Mouse (Mus musculus) stomach, postnatal 0 days (tissue): Measurements from ENCODE around the gene Tango6.

ENCODE experiments used
- CTCF ChIP-seq: IDR thresholded peaks from 2 replicates; pipeline ENCODE4 v1.5.1; 2016; ENCODE audit warnings: antibody characterized with exemption, low read depth, mild to moderate bottlenecking, moderate library complexity
- EP300 ChIP-seq: optimal IDR thresholded peaks from 2 replicates; pipeline ENCODE3; 2016; ENCODE audit warnings: antibody characterized with exemption

DNA sequence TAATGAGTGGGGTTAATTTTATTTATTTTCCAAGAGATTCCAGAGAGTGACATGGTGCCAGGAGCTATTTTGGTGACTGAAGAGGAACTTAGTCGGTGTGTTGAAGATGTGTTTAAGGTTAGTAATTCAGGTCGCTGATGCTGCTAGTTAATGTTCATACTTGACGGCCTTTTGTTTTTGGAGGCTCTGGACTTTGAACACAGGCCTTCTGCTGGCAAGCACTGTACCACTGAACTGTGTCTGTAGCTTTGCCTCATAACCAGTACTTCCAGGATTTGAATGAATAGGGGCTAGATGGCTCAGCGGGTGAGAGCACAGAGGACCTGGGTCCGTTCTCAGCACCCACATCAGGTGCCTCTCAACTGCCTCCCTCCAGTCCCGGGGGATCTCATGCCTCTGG is 17.3 kb downstream of the Tango6 start:
- TF ChIP-seq CTCF (no peak), EP300 (no peak)
